Mouse (Mus musculus) embryonic facial prominence, embryonic 13.5 days (tissue): Measurements from ENCODE around the gene Lats1. TPM values are rescaled to one million over a fixed set of nuclear protein-coding genes. Genes with fewer than 3 reads are reported as not detected.

Experiments used
- ATAC-seq: fragments of 200-750 bp; cut with Nextera tagmentation; 2 replicates; pipeline ENCODE4 v1.8.0; 2017; ENCODE audit warnings: low read depth; ENCODE audit not compliant: insufficient number of reproducible peaks, insufficient read depth, low FRiP score, low TSS enrichment
- H3K27ac ChIP-seq: fragments of 300-500 bp; sonication (generic); 2 replicates; pipeline ENCODE4 v1.5.1; 2015; ENCODE audit warnings: moderate library complexity, mild to moderate bottlenecking, inconsistent platforms
- H3K27me3 ChIP-seq: fragments of 300-500 bp; sonication (generic); 2 replicates; pipeline ENCODE4 v1.6.1; 2015; ENCODE audit warnings: mild to moderate bottlenecking, inconsistent platforms
- H3K36me3 ChIP-seq: fragments of 300-500 bp; sonication (generic); 2 replicates; pipeline ENCODE4 v1.6.1; 2015; ENCODE audit warnings: mild to moderate bottlenecking, inconsistent platforms
- H3K4me1 ChIP-seq: fragments of 300-500 bp; sonication (generic); 2 replicates; pipeline ENCODE4 v1.6.1; 2015; ENCODE audit warnings: inconsistent platforms
- H3K4me2 ChIP-seq: fragments of 300-500 bp; sonication (generic); 2 replicates; pipeline ENCODE4 v1.6.1; 2015; ENCODE audit warnings: moderate library complexity, mild to moderate bottlenecking, inconsistent platforms
- H3K4me3 ChIP-seq: fragments of 300-500 bp; sonication (generic); 2 replicates; pipeline ENCODE4 v1.5.1; 2015; ENCODE audit warnings: mild to moderate bottlenecking, inconsistent platforms
- H3K9ac ChIP-seq: fragments of 300-500 bp; sonication (generic); 2 replicates; pipeline ENCODE4 v1.6.1; 2015; ENCODE audit warnings: mild to moderate bottlenecking, inconsistent platforms
- H3K9me3 ChIP-seq: fragments of 300-500 bp; sonication (generic); 2 replicates; pipeline ENCODE4 v1.6.1; 2016; ENCODE audit warnings: inconsistent platforms
- WGBS: fragments of 180-500 bp; shearing (Covaris S2); methylation state at CpG from one replicate; pipeline ENCODE4 v1.1.7; 2015; ENCODE audit warnings: mixed read lengths; 5-methylcytosine and 5-hydroxymethylcytosine counted together
- polyA plus RNA-seq: library from polyadenylated mRNA; unstranded; fragments of >200 nt; fragmentation: Nextera tagmentation; extraction: Ambion mirVana; gene quantifications from 2 replicates; pipeline ENCODE4 v1.2.1, GENCODE M21; 2015

Lats1 gene
- 8.3 and 9.7 TPM in 2 replicates for polyA plus RNA-seq

GRCm38 (mm10) chr10:7680731-7681301 lies at the start of gene Lats1, which contains the start of gene Pcmt1:
Gene Lats1 (plus strand): TSS chr10:7681214.
Gene Pcmt1 (minus strand): TSS chr10:7681136.
- no peaks in the 10 kb centered on the region for H3K27me3 ChIP-seq
- H3K9me3 ChIP-seq, result no peaks in the 10 kb centered on the region
- H3K4me2 ChIP-seq, result peak within 1 kb of the TSS; percentile 68
- H3K9ac ChIP-seq, result peak within 1 kb of the TSS; percentile 100
- ATAC-seq, result peak; percentile 82
- H3K36me3 ChIP-seq, result peaks cover 35% of the 10 kb centered on the region
- H3K4me3 ChIP-seq, result peak within 1 kb of the TSS; percentile 99
- H3K4me1 ChIP-seq, result peaks cover 32% of the 10 kb centered on the region
- WGBS, result under 1% methylated on average over 60 of the region's 65 CpGs
- H3K27ac ChIP-seq, result peak within 1 kb of the TSS; percentile 96

- Histone ChIP-seq H3K36me3 (peaks cover 68% of the 10 kb centered on the region), H3K27me3 (no peaks in the 10 kb centered on the region), H3K4me2 (no peak overlapping the region), H3K9ac (no peak overlapping the region), H3K4me3 (no peak overlapping the region), H3K9me3 (no peaks in the 10 kb centered on the region), H3K4me1 (no peaks in the 10 kb centered on the region), H3K27ac (no peak overlapping the region)
- ATAC-seq, result no peak
- WGBS, result 96% methylated on average over 12 of the region's 12 CpGs
These were observed 40.6 kb upstream of the Lats1 start for GRCm38 (mm10) chr10:7640366-7640765.

GRCm38 (mm10) chr10:7645911-7646310 lies 35.1 kb upstream of the Lats1 start:
- H3K27ac ChIP-seq, result no peak overlapping the region
- H3K27me3 ChIP-seq, result no peaks in the 10 kb centered on the region
- no peaks in the 10 kb centered on the region for H3K9me3 ChIP-seq
- 89% methylated on average over 2 of the region's 2 CpGs for whole genome bisulfite sequencing
- no peak overlapping the region for H3K4me2 ChIP-seq
- H3K36me3 ChIP-seq, result peaks cover 57% of the 10 kb centered on the region
- no peaks in the 10 kb centered on the region for H3K4me1 ChIP-seq
- no peak for ATAC-seq
- H3K4me3 ChIP-seq, result no peak overlapping the region
- H3K9ac ChIP-seq, result no peak overlapping the region

GRCm38 (mm10) chr10:7649059-7649458 lies 32.0 kb upstream of the Lats1 start:
- no peak overlapping the region for H3K27ac ChIP-seq
- H3K9me3 ChIP-seq, result no peaks in the 10 kb centered on the region
- ATAC-seq, result no peak
- H3K9ac ChIP-seq, result no peak overlapping the region
- no peak overlapping the region for H3K4me3 ChIP-seq
- WGBS, result 87% methylated on average over 4 of the region's 4 CpGs
- H3K36me3 ChIP-seq, result peaks cover 33% of the 10 kb centered on the region
- H3K27me3 ChIP-seq, result no peaks in the 10 kb centered on the region
- H3K4me1 ChIP-seq, result no peaks in the 10 kb centered on the region
- H3K4me2 ChIP-seq, result no peak overlapping the region

- H3K36me3 ChIP-seq, result peaks cover 25% of the 10 kb centered on the region
- H3K4me2 ChIP-seq, result no peak overlapping the region
- H3K9ac ChIP-seq, result no peak overlapping the region
- no peaks in the 10 kb centered on the region for H3K9me3 ChIP-seq
- WGBS, result 88% methylated on average over 2 of the region's 2 CpGs
- no peak overlapping the region for H3K27ac ChIP-seq
- H3K4me3 ChIP-seq, result no peak overlapping the region
- no peaks in the 10 kb centered on the region for H3K4me1 ChIP-seq
- H3K27me3 ChIP-seq, result no peaks in the 10 kb centered on the region
- no peak for ATAC-seq
These were observed 30.0 kb upstream of the Lats1 start for GRCm38 (mm10) chr10:7651057-7651456.

GRCm38 (mm10) chr10:7662471-7663141 lies 18.4 kb upstream of the Lats1 start:
- WGBS, result under 1% methylated on average over 44 of the region's 44 CpGs
- Histone ChIP-seq H3K27me3 (no peaks in the 10 kb centered on the region), H3K4me3 (peak overlapping the region; percentile 96)

GRCm38 (mm10) chr10:7663159-7664026 lies 17.6 kb upstream of the Lats1 start:
- peak overlapping the region; percentile 96 for H3K4me3 ChIP-seq
- H3K27ac ChIP-seq, result peak overlapping the region; percentile 89
- no peaks in the 10 kb centered on the region for H3K36me3 ChIP-seq
- WGBS, result under 1% methylated on average over 64 of the region's 64 CpGs
- no peaks in the 10 kb centered on the region for H3K9me3 ChIP-seq
- H3K27me3 ChIP-seq, result no peaks in the 10 kb centered on the region
- peak; percentile 84 for ATAC-seq
- H3K9ac ChIP-seq, result peak overlapping the region; percentile 93
- H3K4me2 ChIP-seq, result peak overlapping the region; percentile 87
- H3K4me1 ChIP-seq, result peaks cover 7% of the 10 kb centered on the region

More at GRCm38 (mm10) chr10:7662471-7663141, 18.4 kb upstream of the Lats1 start:
- Histone ChIP-seq H3K36me3 (no peaks in the 10 kb centered on the region), H3K9me3 (no peaks in the 10 kb centered on the region), H3K4me1 (no peaks in the 10 kb centered on the region), H3K9ac (peak overlapping the region; percentile 93), H3K4me2 (peak overlapping the region; percentile 87), H3K27ac (peak overlapping the region; percentile 89)
- ATAC-seq, result peak; percentile 76

GRCm38 (mm10) chr10:7664027-7664526 lies 16.9 kb upstream of the Lats1 start:
- peak overlapping the region; percentile 96 for H3K4me3 ChIP-seq
- H3K9me3 ChIP-seq, result no peaks in the 10 kb centered on the region
- H3K27ac ChIP-seq, result peak overlapping the region; percentile 89
- ATAC-seq, result no peak
- no peaks in the 10 kb centered on the region for H3K27me3 ChIP-seq
- no peaks in the 10 kb centered on the region for H3K36me3 ChIP-seq
- 53% methylated on average over 6 of the region's 6 CpGs for WGBS
- H3K9ac ChIP-seq, result peak overlapping the region; percentile 93
- H3K4me1 ChIP-seq, result peaks cover 8% of the 10 kb centered on the region
- peak overlapping the region; percentile 87 for H3K4me2 ChIP-seq

- Histone ChIP-seq H3K27me3 (no peaks in the 10 kb centered on the region), H3K4me2 (no peak overlapping the region), H3K4me3 (no peak overlapping the region), H3K27ac (no peak overlapping the region), H3K36me3 (peaks cover 4% of the 10 kb centered on the region), H3K9me3 (no peaks in the 10 kb centered on the region), H3K9ac (no peak overlapping the region), H3K4me1 (peaks cover 8% of the 10 kb centered on the region)
- 91% methylated on average over 1 of the region's 1 CpGs for WGBS
- no peak for ATAC-seq
These were observed 16.1 kb upstream of the Lats1 start for GRCm38 (mm10) chr10:7664889-7665288.

GRCm38 (mm10) chr10:7667342-7667802 lies 13.6 kb upstream of the Lats1 start, which contains the start of gene Nup43:
Gene Nup43 (plus strand): TSS chr10:7667503.
- peaks cover 24% of the 10 kb centered on the region for H3K36me3 ChIP-seq
- H3K4me1 ChIP-seq, result peaks cover 8% of the 10 kb centered on the region
- under 1% methylated on average over 24 of the region's 24 CpGs for WGBS
- H3K4me2 ChIP-seq, result peak within 1 kb of the TSS; percentile 78
- H3K27ac ChIP-seq, result peak within 1 kb of the TSS; percentile 82
- peak within 1 kb of the TSS; percentile 84 for H3K9ac ChIP-seq
- H3K27me3 ChIP-seq, result no peaks in the 10 kb centered on the region
- peak; percentile 82 for ATAC-seq
- H3K9me3 ChIP-seq, result no peaks in the 10 kb centered on the region
- peak within 1 kb of the TSS; percentile 84 for H3K4me3 ChIP-seq

- H3K9ac ChIP-seq, result no peak overlapping the region
- WGBS, result 61% methylated on average over 1 of the region's 1 CpGs
- H3K36me3 ChIP-seq, result peaks cover 68% of the 10 kb centered on the region
- H3K4me3 ChIP-seq, result no peak overlapping the region
- H3K9me3 ChIP-seq, result no peaks in the 10 kb centered on the region
- no peak overlapping the region for H3K4me2 ChIP-seq
- no peaks in the 10 kb centered on the region for H3K27me3 ChIP-seq
- no peak overlapping the region for H3K27ac ChIP-seq
- ATAC-seq, result no peak
- no peaks in the 10 kb centered on the region for H3K4me1 ChIP-seq
These were observed 7.3 kb upstream of the Lats1 start for GRCm38 (mm10) chr10:7673673-7674072.
